Mouse (Mus musculus): Measurements from ENCODE around the gene Myo18b. TPM values are rescaled to one million over a fixed set of nuclear protein-coding genes. Genes with fewer than 3 reads are reported as not detected.

Gene Myo18b
- polyA plus RNA-seq, 1 experiment = 0.37 TPM

GRCm38 (mm10) chr5:112645535-112645934 lies 250.6 kb downstream of the Myo18b start:
- Histone ChIP-seq H3K27me3 (ENCODE audit: control insufficient read depth, insufficient read depth, low read length) (no peaks in the 10 kb centered on the region; the same call in 1 of the 2 replicates), H3K27ac (ENCODE audit: insufficient read depth, low read depth, low read length) (no peak overlapping the region), H3K36me3 (ENCODE audit: control insufficient read depth, insufficient read depth, low read length) (no peaks in the 10 kb centered on the region), H3K4me1 (ENCODE audit: control insufficient read depth, insufficient read depth, insufficient read length, low read length) (0 out of 2 replicates have a peak, but pooled peaks cover 3% of the 10 kb centered on the region), H3K4me3 (ENCODE audit: low read depth, low read length) (no peak overlapping the region)
- TF ChIP-seq CTCF (IDR thresholded peaks at IDR 0.05; ENCODE audit: extremely low read depth, insufficient read length, insufficient replicate concordance, low read depth, low read length) (no peak), POLR2A (IDR thresholded peaks at IDR 0.05; ENCODE audit: low read depth, low read length) (no peak)
- WGBS = 64% methylated on average over 2 of the region's 2 CpGs

GRCm38 (mm10) chr5:112643533-112644272 lies 252.5 kb downstream of the Myo18b start:
- Histone ChIP-seq H3K36me3 (ENCODE audit: control insufficient read depth, insufficient read depth, low read length) (no peaks in the 10 kb centered on the region), H3K4me1 (ENCODE audit: control insufficient read depth, insufficient read depth, insufficient read length, low read length) (0 out of 2 replicates have a peak, but pooled peaks cover 3% of the 10 kb centered on the region), H3K4me3 (ENCODE audit: low read depth, low read length) (no peak overlapping the region), H3K27ac (ENCODE audit: insufficient read depth, low read depth, low read length) (no peak overlapping the region), H3K27me3 (ENCODE audit: control insufficient read depth, insufficient read depth, low read length) (no peaks in the 10 kb centered on the region; the same call in 1 of the 2 replicates)
- 54% methylated on average over 20 of the region's 20 CpGs for WGBS
- TF ChIP-seq CTCF (IDR thresholded peaks at IDR 0.05; ENCODE audit: extremely low read depth, insufficient read length, insufficient replicate concordance, low read depth, low read length) (no peak), POLR2A (IDR thresholded peaks at IDR 0.05; ENCODE audit: low read depth, low read length) (no peak)

GRCm38 (mm10) chr5:112642731-112643130 lies 253.4 kb downstream of the Myo18b start:
- Histone ChIP-seq H3K36me3 (ENCODE audit: control insufficient read depth, insufficient read depth, low read length) (no peaks in the 10 kb centered on the region), H3K27me3 (ENCODE audit: control insufficient read depth, insufficient read depth, low read length) (no peaks in the 10 kb centered on the region; the same call in 1 of the 2 replicates), H3K27ac (ENCODE audit: insufficient read depth, low read depth, low read length) (no peak overlapping the region), H3K4me3 (ENCODE audit: low read depth, low read length) (no peak overlapping the region), H3K4me1 (ENCODE audit: control insufficient read depth, insufficient read depth, insufficient read length, low read length) (0 out of 2 replicates have a peak, but pooled peaks cover 3% of the 10 kb centered on the region)
- 53% methylated on average over 10 of the region's 10 CpGs for WGBS
- peak; percentile 57; the same call in 1 of the 2 replicates for TF ChIP-seq CTCF (IDR thresholded peaks at IDR 0.05; ENCODE audit: extremely low read depth, insufficient read length, insufficient replicate concordance, low read depth, low read length)
- TF ChIP-seq POLR2A (IDR thresholded peaks at IDR 0.05; ENCODE audit: low read depth, low read length) = no peak

DNA sequence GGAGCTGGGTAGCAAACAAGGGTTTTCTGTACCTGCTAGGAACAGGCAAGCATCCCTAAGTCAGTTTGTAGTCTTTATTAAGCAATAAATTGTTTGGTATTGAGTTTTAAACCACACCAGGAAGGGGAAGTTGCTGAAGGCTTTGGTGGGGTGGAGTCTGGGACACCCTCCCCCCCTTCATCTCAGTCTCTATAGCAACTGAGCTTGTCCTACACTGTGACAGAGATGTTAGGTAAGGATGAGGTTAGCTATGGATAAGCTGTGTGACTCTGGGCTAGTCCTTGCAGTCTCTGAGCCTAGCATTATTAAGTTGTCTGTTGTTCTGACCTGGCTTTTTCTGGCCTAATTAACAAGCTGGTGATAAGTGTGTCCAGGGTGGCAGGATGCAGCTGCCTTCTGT lies 254.4 kb downstream of the Myo18b start:
- H3K4me3 ChIP-seq (ENCODE audit: low read depth, low read length) = no peak overlapping the region
- TF ChIP-seq POLR2A (IDR thresholded peaks at IDR 0.05; ENCODE audit: low read depth, low read length) (no peak), CTCF (IDR thresholded peaks at IDR 0.05; ENCODE audit: extremely low read depth, insufficient read length, insufficient replicate concordance, low read depth, low read length) (no peak)
- no peaks in the 10 kb centered on the region for H3K36me3 ChIP-seq (ENCODE audit: control insufficient read depth, insufficient read depth, low read length)
- H3K27me3 ChIP-seq (ENCODE audit: control insufficient read depth, insufficient read depth, low read length) = no peaks in the 10 kb centered on the region; the same call in 1 of the 2 replicates
- H3K4me1 ChIP-seq (ENCODE audit: control insufficient read depth, insufficient read depth, insufficient read length, low read length) = 0 out of 2 replicates have a peak, but pooled peaks cover 3% of the 10 kb centered on the region
- no peak overlapping the region for H3K27ac ChIP-seq (ENCODE audit: insufficient read depth, low read depth, low read length)

- Histone ChIP-seq H3K4me3 (ENCODE audit: low read depth, low read length) (no peak overlapping the region), H3K27ac (ENCODE audit: insufficient read depth, low read depth, low read length) (no peak overlapping the region), H3K27me3 (ENCODE audit: control insufficient read depth, insufficient read depth, low read length) (no peaks in the 10 kb centered on the region; the same call in 1 of the 2 replicates), H3K4me1 (ENCODE audit: control insufficient read depth, insufficient read depth, insufficient read length, low read length) (0 out of 2 replicates have a peak, but pooled peaks cover 3% of the 10 kb centered on the region), H3K36me3 (ENCODE audit: control insufficient read depth, insufficient read depth, low read length) (no peaks in the 10 kb centered on the region)
- WGBS = 20% methylated on average over 20 of the region's 20 CpGs
- TF ChIP-seq POLR2A (IDR thresholded peaks at IDR 0.05; ENCODE audit: low read depth, low read length) (no peak), CTCF (IDR thresholded peaks at IDR 0.05; ENCODE audit: extremely low read depth, insufficient read length, insufficient replicate concordance, low read depth, low read length) (no peak)
These were observed 255.0 kb downstream of the Myo18b start for GRCm38 (mm10) chr5:112641131-112641530.

DNA sequence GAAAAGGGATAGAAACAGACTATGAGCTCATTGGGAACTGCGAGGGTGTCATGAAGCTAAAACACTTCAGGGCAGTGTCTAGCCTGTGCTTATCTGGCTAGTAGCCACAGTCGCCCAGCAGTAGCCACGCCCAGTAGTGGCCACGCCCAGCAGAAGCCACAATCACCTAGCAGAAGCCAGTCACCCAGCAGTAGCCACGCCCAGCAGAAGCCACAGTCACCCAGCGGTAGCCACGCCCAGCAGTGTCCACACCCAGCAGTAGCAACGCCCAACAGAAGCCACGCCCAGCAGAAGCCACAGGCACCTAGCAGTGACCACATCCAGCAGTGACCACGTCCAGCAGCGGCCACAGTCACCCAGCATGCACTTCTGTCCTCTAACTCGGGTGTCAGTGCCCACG lies 255.5 kb downstream of the Myo18b start:
- TF ChIP-seq POLR2A (IDR thresholded peaks at IDR 0.05; ENCODE audit: low read depth, low read length) (no peak), CTCF (IDR thresholded peaks at IDR 0.05; ENCODE audit: extremely low read depth, insufficient read length, insufficient replicate concordance, low read depth, low read length) (no peak)
- 17% methylated on average over 13 of the region's 13 CpGs for WGBS
- H3K36me3 ChIP-seq (ENCODE audit: control insufficient read depth, insufficient read depth, low read length) = no peaks in the 10 kb centered on the region
- H3K27ac ChIP-seq (ENCODE audit: insufficient read depth, low read depth, low read length) = no peak overlapping the region
- H3K4me1 ChIP-seq (ENCODE audit: control insufficient read depth, insufficient read depth, insufficient read length, low read length) = 0 out of 2 replicates have a peak, but pooled peaks cover 3% of the 10 kb centered on the region
- H3K27me3 ChIP-seq (ENCODE audit: control insufficient read depth, insufficient read depth, low read length) = no peaks in the 10 kb centered on the region; the same call in 1 of the 2 replicates
- no peak overlapping the region for H3K4me3 ChIP-seq (ENCODE audit: low read depth, low read length)

Other genes starting within 250 kb of the Myo18b start
- gene Grk3, start 119.4 kb upstream of the Myo18b start, polyA plus RNA-seq (2012; rRNA removed) = 3.6 and 4.4 TPM in 2 replicates
- gene Crybb2, start 173.8 kb upstream of the Myo18b start, polyA plus RNA-seq (2012; rRNA removed) = 0.18 TPM in 1 of 2 replicates, not detected in the other
- gene Crybb3, start 185.2 kb upstream of the Myo18b start, polyA plus RNA-seq (2012; rRNA removed) = 2.7 and 21.0 TPM in 2 replicates